Mouse (Mus musculus): ENCODE results near the gene Tagap. TPM values are rescaled to one million over a fixed set of nuclear protein-coding genes. Genes with fewer than 3 reads are reported as not detected.
A peak's percentile ranks its signal among the peaks of the same experiment; 100 is the strongest.

The Tagap gene
- 0.46 and 0.64 TPM in 2 replicates for polyA plus RNA-seq (2015; fragmentation: Nextera tagmentation; extraction: Ambion mirVana)

GRCm38 (mm10) chr17:7925413-7926160, at the start of gene Tagap:
TSS of gene Tagap (plus strand) at chr17:7926000.
- Histone ChIP-seq H3K9ac (no peak within 1 kb of the TSS), H3K4me1 (no peaks in the 10 kb centered on the region), H3K27ac (no peak within 1 kb of the TSS), H3K9me3 (no peaks in the 10 kb centered on the region), H3K4me3 (no peak within 1 kb of the TSS), H3K36me3 (no peaks in the 10 kb centered on the region), H3K4me2 (replicated peaks) (no peak within 1 kb of the TSS), H3K27me3 (no peaks in the 10 kb centered on the region)
- 69% methylated on average over 13 of the region's 13 CpGs for WGBS
- ATAC-seq (ENCODE audit: low FRiP score, low read depth): no peak

DNA sequence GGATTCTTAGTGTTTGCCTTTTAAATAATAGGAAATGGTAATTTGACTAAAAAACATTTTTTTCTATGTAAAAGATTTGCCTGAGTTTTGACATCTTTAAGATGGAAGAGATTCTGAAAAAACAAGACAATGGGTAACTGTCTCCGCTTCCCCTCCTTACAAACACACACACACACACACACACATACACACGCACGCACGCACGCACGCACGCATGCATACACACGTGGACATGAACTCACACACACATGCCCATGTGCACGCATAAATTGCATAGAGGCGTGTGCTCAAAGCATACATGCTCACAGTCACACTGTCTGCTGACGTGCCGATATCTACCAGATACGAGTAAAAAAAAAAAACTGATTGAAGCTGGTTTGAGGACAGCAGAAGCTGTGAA, 49.3 kb upstream of the Tagap start:
- no peak for ATAC-seq (ENCODE audit: low FRiP score, low read depth)
- Histone ChIP-seq H3K4me2 (replicated peaks) (no peak overlapping the region), H3K36me3 (no peaks in the 10 kb centered on the region), H3K27ac (no peak overlapping the region), H3K27me3 (no peaks in the 10 kb centered on the region), H3K9me3 (no peaks in the 10 kb centered on the region), H3K9ac (no peak overlapping the region), H3K4me3 (no peak overlapping the region), H3K4me1 (peaks cover 26% of the 10 kb centered on the region)
- WGBS: 90% methylated on average over 13 of the region's 13 CpGs

DNA sequence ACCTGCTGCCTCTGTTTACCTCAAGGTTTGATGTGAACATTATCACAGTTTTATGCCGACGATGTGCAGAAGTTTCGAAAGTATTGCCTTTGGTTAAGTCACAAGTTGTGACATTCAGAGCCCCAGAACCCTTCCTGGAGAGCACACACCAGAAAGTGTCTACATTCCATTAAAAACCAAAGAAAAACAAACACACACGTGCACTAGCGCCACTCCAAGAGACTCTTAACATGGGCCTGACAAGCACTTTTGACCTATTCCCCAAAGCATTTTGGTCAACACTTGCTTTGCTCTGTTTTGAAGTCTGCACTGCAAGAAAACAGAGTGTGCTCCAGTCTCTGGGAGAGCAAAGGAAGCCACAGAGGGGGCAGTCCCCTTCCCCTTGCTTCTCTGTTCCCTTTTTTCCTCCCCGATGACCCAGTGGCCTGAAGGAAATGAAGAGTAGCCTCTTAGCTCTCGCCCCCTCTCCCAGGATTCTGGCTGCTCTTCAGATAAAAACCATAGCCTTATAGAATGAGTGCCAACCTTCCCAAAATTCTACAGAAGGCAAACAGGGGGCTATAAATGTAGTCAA, 48.5 kb upstream of the Tagap start:
- Histone ChIP-seq H3K4me2 (replicated peaks) (no peak overlapping the region), H3K9me3 (no peaks in the 10 kb centered on the region), H3K36me3 (no peaks in the 10 kb centered on the region), H3K27me3 (no peaks in the 10 kb centered on the region), H3K4me3 (no peak overlapping the region), H3K27ac (0 out of 2 replicates have a peak overlapping the region, but pooled peaks have one; percentile 6), H3K4me1 (peaks cover 26% of the 10 kb centered on the region), H3K9ac (no peak overlapping the region)
- 63% methylated on average over 7 of the region's 7 CpGs for WGBS
- ATAC-seq (ENCODE audit: low FRiP score, low read depth): no peak

- Histone ChIP-seq H3K9me3 (no peaks in the 10 kb centered on the region), H3K27me3 (no peaks in the 10 kb centered on the region), H3K36me3 (no peaks in the 10 kb centered on the region), H3K9ac (0 out of 2 replicates have a peak overlapping the region, but pooled peaks have one; percentile 13), H3K4me1 (peaks cover 26% of the 10 kb centered on the region), H3K4me2 (replicated peaks) (no peak overlapping the region), H3K4me3 (no peak overlapping the region), H3K27ac (no peak overlapping the region)
- WGBS: 43% methylated on average over 2 of the region's 2 CpGs
- no peak for ATAC-seq (ENCODE audit: low FRiP score, low read depth)
These were observed 47.9 kb upstream of the Tagap start for GRCm38 (mm10) chr17:7877878-7878277.

DNA sequence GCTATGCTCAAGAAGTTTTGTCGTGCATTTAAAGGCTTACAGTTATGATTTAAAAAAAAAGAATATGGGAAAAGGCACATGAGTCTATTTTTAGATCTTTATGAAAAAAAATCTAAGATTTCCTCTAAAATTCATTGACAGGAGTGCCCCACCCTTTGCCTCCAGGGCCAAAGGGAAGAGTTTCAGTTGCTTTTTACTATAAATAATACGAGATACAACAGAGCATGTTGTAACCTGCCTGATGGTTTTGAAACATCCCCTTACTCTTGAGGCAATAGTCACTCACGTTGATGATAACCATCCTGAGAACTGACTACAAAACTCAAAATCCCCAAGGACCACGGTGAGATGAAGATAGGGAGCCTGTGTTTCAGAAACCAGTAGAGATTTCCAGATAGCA, 46.3 kb upstream of the Tagap start:
- Histone ChIP-seq H3K27ac (no peak overlapping the region), H3K4me2 (replicated peaks) (no peak overlapping the region), H3K9ac (no peak overlapping the region), H3K4me3 (no peak overlapping the region), H3K4me1 (peaks cover 26% of the 10 kb centered on the region), H3K9me3 (no peaks in the 10 kb centered on the region), H3K27me3 (no peaks in the 10 kb centered on the region), H3K36me3 (no peaks in the 10 kb centered on the region)
- ATAC-seq (ENCODE audit: low FRiP score, low read depth): no peak
- WGBS: 73% methylated on average over 4 of the region's 4 CpGs

DNA sequence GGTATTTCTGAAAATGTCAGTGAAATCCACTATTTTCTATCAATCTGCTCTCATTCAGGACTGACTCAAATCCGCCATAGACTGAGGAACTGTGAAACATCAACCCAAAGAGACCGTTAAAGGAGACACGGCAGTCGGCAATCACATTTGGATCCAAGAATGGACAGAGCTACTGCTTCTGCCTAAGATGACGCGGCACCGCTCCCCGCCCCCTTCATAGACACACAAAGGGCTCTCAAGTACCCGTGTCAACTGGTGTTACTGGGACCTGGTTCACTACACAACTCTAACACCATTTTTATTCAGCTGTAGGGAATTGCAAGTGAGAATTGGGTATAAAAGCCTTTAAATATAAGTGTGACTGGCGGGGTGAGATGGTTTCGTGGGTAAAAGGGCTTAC, 42.7 kb upstream of the Tagap start:
- no peaks in the 10 kb centered on the region for H3K27me3 ChIP-seq
- 91% methylated on average over 11 of the region's 11 CpGs for WGBS
- H3K4me3 ChIP-seq: no peak overlapping the region
- H3K27ac ChIP-seq: no peak overlapping the region
- peaks cover 4% of the 10 kb centered on the region for H3K4me1 ChIP-seq
- no peak for ATAC-seq (ENCODE audit: low FRiP score, low read depth)
- H3K36me3 ChIP-seq: no peaks in the 10 kb centered on the region
- no peak overlapping the region for H3K9ac ChIP-seq
- no peaks in the 10 kb centered on the region for H3K9me3 ChIP-seq
- H3K4me2 ChIP-seq (replicated peaks): no peak overlapping the region

DNA sequence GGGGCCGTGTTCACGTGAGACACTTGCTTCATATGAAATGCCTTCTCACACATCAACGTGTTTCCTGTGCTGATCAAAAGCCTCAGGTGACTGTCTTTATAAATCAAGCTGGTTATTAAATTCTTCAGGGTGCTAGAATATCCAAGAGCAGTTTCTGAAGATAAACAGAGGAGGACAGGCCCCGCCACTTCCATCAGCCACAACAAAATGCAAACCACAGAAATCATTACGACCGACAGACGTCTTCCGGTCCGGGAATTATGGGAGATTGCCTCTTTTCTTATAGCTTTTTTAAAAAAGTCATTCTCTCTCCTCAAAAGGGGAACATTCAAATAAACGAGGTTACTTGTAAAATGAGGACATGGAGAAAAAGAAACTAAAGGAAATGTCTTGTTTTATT, 41.2 kb upstream of the Tagap start:
- H3K27me3 ChIP-seq: no peaks in the 10 kb centered on the region
- H3K4me1 ChIP-seq: no peaks in the 10 kb centered on the region
- no peaks in the 10 kb centered on the region for H3K9me3 ChIP-seq
- no peak overlapping the region for H3K27ac ChIP-seq
- H3K4me3 ChIP-seq: no peak overlapping the region
- no peak for ATAC-seq (ENCODE audit: low FRiP score, low read depth)
- no peak overlapping the region for H3K9ac ChIP-seq
- no peak overlapping the region for H3K4me2 ChIP-seq (replicated peaks)
- no peaks in the 10 kb centered on the region for H3K36me3 ChIP-seq
- WGBS: 79% methylated on average over 10 of the region's 10 CpGs

DNA sequence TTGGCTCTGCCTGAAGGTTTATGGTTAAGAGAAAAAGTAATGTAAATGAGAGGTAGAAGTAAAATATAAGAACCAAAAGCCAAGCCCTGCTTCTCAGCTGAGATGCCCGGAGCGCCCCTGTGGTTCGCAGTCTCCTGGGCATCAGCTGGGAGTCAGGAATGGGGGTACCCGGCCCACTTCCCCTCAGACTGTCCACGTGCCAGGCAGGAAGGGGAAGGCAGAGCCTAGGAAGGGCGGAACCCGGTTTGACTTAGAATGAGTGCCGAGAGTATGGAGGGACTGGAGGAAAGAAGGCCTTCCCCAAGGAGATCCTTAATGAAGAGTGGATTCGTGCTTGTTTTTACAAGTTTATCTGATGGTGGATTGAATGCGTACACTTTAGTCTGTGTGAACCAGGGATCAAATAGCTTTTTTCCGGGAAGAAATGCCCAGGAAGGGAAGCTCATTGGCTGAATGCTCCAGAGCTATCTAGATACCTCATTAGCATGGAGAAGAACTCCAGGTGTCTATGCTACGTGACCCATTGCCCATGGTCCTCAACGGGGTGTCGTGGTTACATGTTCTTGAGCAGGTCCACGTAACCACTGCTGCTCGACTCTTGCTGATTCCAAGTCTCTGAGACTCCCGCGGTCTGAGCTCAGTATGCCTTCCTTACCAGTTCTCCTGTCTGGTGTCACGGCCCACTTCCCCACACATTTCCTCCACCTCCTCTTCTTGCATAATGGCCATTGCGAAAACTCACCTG, 38.6 kb upstream of the Tagap start:
- Histone ChIP-seq H3K27me3 (no peaks in the 10 kb centered on the region), H3K27ac (no peak overlapping the region), H3K9ac (no peak overlapping the region), H3K9me3 (no peaks in the 10 kb centered on the region), H3K4me3 (no peak overlapping the region), H3K4me1 (no peaks in the 10 kb centered on the region), H3K36me3 (no peaks in the 10 kb centered on the region), H3K4me2 (replicated peaks) (no peak overlapping the region)
- WGBS: 87% methylated on average over 20 of the region's 20 CpGs
- ATAC-seq (ENCODE audit: low FRiP score, low read depth): no peak

- Histone ChIP-seq H3K27me3 (no peaks in the 10 kb centered on the region), H3K9me3 (no peaks in the 10 kb centered on the region), H3K4me1 (no peaks in the 10 kb centered on the region; the same call in 1 of the 2 replicates), H3K4me3 (no peak overlapping the region), H3K9ac (no peak overlapping the region), H3K27ac (no peak overlapping the region), H3K4me2 (replicated peaks) (no peak overlapping the region), H3K36me3 (no peaks in the 10 kb centered on the region)
- no peak for ATAC-seq (ENCODE audit: low FRiP score, low read depth)
- 88% methylated on average over 6 of the region's 6 CpGs for WGBS
These were observed 37.5 kb upstream of the Tagap start for GRCm38 (mm10) chr17:7888291-7888690.

GRCm38 (mm10) chr17:7889026-7889425, 36.8 kb upstream of the Tagap start:
- no peaks in the 10 kb centered on the region; the same call in 1 of the 2 replicates for H3K4me1 ChIP-seq
- no peak overlapping the region for H3K27ac ChIP-seq
- H3K27me3 ChIP-seq: no peaks in the 10 kb centered on the region
- WGBS: 78% methylated on average over 9 of the region's 9 CpGs
- H3K9ac ChIP-seq: no peak overlapping the region
- H3K4me3 ChIP-seq: no peak overlapping the region
- no peaks in the 10 kb centered on the region for H3K9me3 ChIP-seq
- H3K36me3 ChIP-seq: no peaks in the 10 kb centered on the region
- no peak for ATAC-seq (ENCODE audit: low FRiP score, low read depth)
- H3K4me2 ChIP-seq (replicated peaks): no peak overlapping the region

GRCm38 (mm10) chr17:7892676-7893075, 33.1 kb upstream of the Tagap start:
- no peaks in the 10 kb centered on the region for H3K27me3 ChIP-seq
- no peaks in the 10 kb centered on the region; the same call in 1 of the 2 replicates for H3K4me1 ChIP-seq
- no peak for ATAC-seq (ENCODE audit: low FRiP score, low read depth)
- 69% methylated on average over 8 of the region's 8 CpGs for WGBS
- H3K4me3 ChIP-seq: no peak overlapping the region
- H3K36me3 ChIP-seq: no peaks in the 10 kb centered on the region
- no peak overlapping the region for H3K27ac ChIP-seq
- no peak overlapping the region for H3K9ac ChIP-seq
- H3K4me2 ChIP-seq (replicated peaks): no peak overlapping the region
- H3K9me3 ChIP-seq: no peaks in the 10 kb centered on the region

DNA sequence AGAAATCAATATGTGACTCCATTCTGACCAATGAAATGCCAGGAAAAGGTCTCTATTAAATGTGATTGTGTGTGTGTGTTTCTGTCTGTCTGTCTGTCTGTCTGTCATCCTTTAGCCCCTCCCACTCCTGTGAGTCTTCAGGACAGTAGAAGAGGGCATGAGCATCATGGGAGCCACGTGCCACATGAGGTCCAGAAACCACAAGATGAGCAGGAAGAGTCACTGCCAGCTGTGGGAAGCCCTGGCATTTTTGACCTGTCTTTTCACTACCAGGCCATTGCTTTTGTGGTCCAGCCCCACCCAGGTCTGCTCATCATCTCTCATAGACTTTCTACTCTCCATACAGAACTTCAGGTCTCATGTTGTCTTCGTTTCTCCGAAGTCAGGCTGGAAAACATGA, 31.7 kb upstream of the Tagap start:
- Histone ChIP-seq H3K36me3 (no peaks in the 10 kb centered on the region), H3K9ac (no peak overlapping the region), H3K27me3 (no peaks in the 10 kb centered on the region), H3K4me2 (replicated peaks) (no peak overlapping the region), H3K4me1 (no peaks in the 10 kb centered on the region; the same call in 1 of the 2 replicates), H3K9me3 (no peaks in the 10 kb centered on the region), H3K4me3 (no peak overlapping the region), H3K27ac (no peak overlapping the region)
- no peak for ATAC-seq (ENCODE audit: low FRiP score, low read depth)
- 88% methylated on average over 3 of the region's 3 CpGs for WGBS
